Mouse (Mus musculus) intestine, embryonic 16.5 days (tissue): ENCODE measurements around the gene Gm9195. TPM values are rescaled to one million over a fixed set of nuclear protein-coding genes. Genes with fewer than 3 reads are reported as not detected.

Experiments
- polyA plus RNA-seq: library from polyadenylated mRNA; unstranded; fragments of >200 nt; fragmentation: Nextera tagmentation; extraction: Ambion mirVana; gene quantifications from 2 replicates; pipeline ENCODE4 v1.2.1, GENCODE M21; 2015

Gm9195 gene
- polyA plus RNA-seq, 1 experiment from 2014 or later: not detected

Other genes with a start within 250 kb of the Gm9195 start
- gene Fndc3a, start 218.2 kb upstream of the Gm9195 start, polyA plus RNA-seq: 41.6 and 42.4 TPM in 2 replicates